Mouse (Mus musculus) liver, embryonic 14.5 days (tissue): ENCODE results near the gene Lpcat2. TPM values are rescaled to one million over a fixed set of nuclear protein-coding genes. Genes with fewer than 3 reads are reported as not detected.

Source experiments
- ATAC-seq: fragments of 200-750 bp; cut with Nextera tagmentation; 2 replicates; pipeline ENCODE4 v1.8.0; 2017; ENCODE audit warnings: moderate number of reproducible peaks, mild to moderate bottlenecking, moderate library complexity; ENCODE audit not compliant: insufficient read depth
- DNase-seq, 3 experiments: peaks; one replicate each; pipeline ENCODE4 v3.0.0-alpha.2; 2012 to 2013; ENCODE audit warnings: low read depth in 3 of 3, low spot score in 3 of 3
- H3K27ac ChIP-seq: fragments of 300-500 bp; sonication (generic); 2 replicates; pipeline ENCODE4 v1.5.1; 2014; ENCODE audit warnings: moderate library complexity, mild to moderate bottlenecking, control low read depth, inconsistent platforms
- H3K27me3 ChIP-seq: fragments of 300-500 bp; sonication (generic); 2 replicates; pipeline ENCODE4 v1.6.1; 2014; ENCODE audit warnings: mild to moderate bottlenecking, low read length, moderate library complexity; ENCODE audit not compliant: control insufficient read depth, insufficient read depth
- H3K36me3 ChIP-seq: fragments of 300-500 bp; sonication (generic); replicated peaks from 2 replicates; pipeline ENCODE4 v1.6.1; 2014; ENCODE audit warnings: low read depth; ENCODE audit not compliant: control insufficient read depth, insufficient read depth
- H3K4me1 ChIP-seq, 2 experiments: fragments of 200-500 bp in 1 of 2; fragments of 300-500 bp in 1 of 2; sonication (generic) in 1 of 2; replicated peaks; 2 replicates each; pipeline ENCODE4 v1.6.1; 2012 to 2014; ENCODE audit warnings: antibody characterized with exemption in 1 of 2, inconsistent platforms in 1 of 2, low read length in 1 of 2; ENCODE audit not compliant: control insufficient read depth in 2 of 2, insufficient read depth in 2 of 2
- H3K4me2 ChIP-seq: fragments of 300-500 bp; sonication (generic); 2 replicates; pipeline ENCODE4 v1.6.1; 2014; ENCODE audit warnings: low read depth, mild to moderate bottlenecking, control low read depth, moderate library complexity
- H3K4me3 ChIP-seq, 2 experiments: fragments of 200-500 bp in 1 of 2; fragments of 300-500 bp in 1 of 2; sonication (generic) in 1 of 2; 2 replicates each; pipeline ENCODE4 v1.5.1; 2012 to 2014; ENCODE audit warnings: low read depth in 2 of 2, low read length in 2 of 2, mild to moderate bottlenecking in 2 of 2, control low read depth in 1 of 2, inconsistent platforms in 1 of 2, moderate library complexity in 1 of 2; ENCODE audit not compliant: insufficient read depth in 1 of 2
- H3K9ac ChIP-seq: fragments of 300-500 bp; sonication (generic); replicated peaks from 2 replicates; pipeline ENCODE4 v1.6.1; 2014; ENCODE audit warnings: mild to moderate bottlenecking, control low read depth, moderate library complexity
- H3K9me3 ChIP-seq: fragments of 300-500 bp; sonication (generic); 2 replicates; pipeline ENCODE4 v1.6.1; 2016; ENCODE audit warnings: low read length, mixed read lengths; ENCODE audit not compliant: control insufficient read depth
- CTCF ChIP-seq: IDR thresholded peaks from 2 replicates; pipeline ENCODE4 v1.5.1; 2016; ENCODE audit warnings: antibody characterized with exemption, low read depth, control low read depth
- EP300 ChIP-seq: IDR thresholded peaks from 2 replicates; pipeline ENCODE4 v1.6.1; 2016; ENCODE audit warnings: antibody characterized with exemption, low read depth
- WGBS: fragments of 180-500 bp; shearing (Covaris S2); extraction: QIAGEN DNeasy Blood & Tissue Kit; methylation state at CpG from one replicate; pipeline ENCODE4 v1.1.7; 2014; ENCODE audit not compliant: insufficient replicate concordance; 5-methylcytosine and 5-hydroxymethylcytosine counted together
- polyA plus RNA-seq, 2 experiments: library from polyadenylated mRNA; depleted of rRNA in 1 of 2; stranded (reverse) in 1 of 2; unstranded in 1 of 2; fragments of >200 nt; fragmentation: Nextera tagmentation in 1 of 2; extraction: Ambion mirVana in 1 of 2; gene quantifications; 2 replicates each; pipeline versions ENCODE4 v1.2.1 to v1.2.3; 2012 to 2014

The Lpcat2 gene
- polyA plus RNA-seq, 2 experiments = 1.7 to 3.3 TPM

- ATAC-seq (no peak), DNase-seq (no peak)
- Histone ChIP-seq H3K4me3 (no peak overlapping the region), H3K27me3 (no peaks in the 10 kb centered on the region), H3K36me3 (no peaks in the 10 kb centered on the region), H3K4me2 (no peak overlapping the region), H3K9ac (no peak overlapping the region), H3K9me3 (no peaks in the 10 kb centered on the region), H3K27ac (no peak overlapping the region), H3K4me1 (no peaks in the 10 kb centered on the region)
- 72% methylated on average over 2 of the region's 2 CpGs for WGBS
- no peak for TF ChIP-seq CTCF
- TF ChIP-seq EP300 = no peak
These were observed 38.7 kb downstream of the Lpcat2 start for GRCm38 (mm10) chr8:92893870-92894269.

- no peak overlapping the region for H3K4me2 ChIP-seq
- TF ChIP-seq CTCF = no peak
- TF ChIP-seq EP300 = no peak
- no peak for ATAC-seq
These were observed 39.9 kb downstream of the Lpcat2 start for GRCm38 (mm10) chr8:92895053-92895452.

DNA sequence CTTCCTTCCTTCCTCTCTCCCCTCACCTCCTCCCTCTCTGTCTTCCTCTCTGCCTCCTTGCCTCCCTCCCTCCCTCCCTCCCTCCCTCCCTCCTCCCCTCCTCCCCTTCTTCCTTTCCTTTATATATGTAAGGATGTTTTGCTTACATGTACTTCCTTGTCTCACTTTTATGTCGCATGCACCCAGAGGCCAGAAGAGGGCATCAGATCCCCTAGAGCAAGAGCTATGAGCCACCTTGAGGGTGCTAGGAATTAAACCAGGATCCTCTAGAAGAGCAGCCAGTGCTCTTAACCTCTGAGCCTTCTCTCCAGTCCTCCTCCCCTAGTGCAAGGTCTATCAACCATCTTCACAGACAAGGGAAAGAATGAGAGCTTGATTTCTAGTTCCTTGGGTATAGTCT lies 40.9 kb downstream of the Lpcat2 start:
- no peak for DNase-seq
- ATAC-seq = no peak
- Histone ChIP-seq H3K36me3 (no peaks in the 10 kb centered on the region), H3K4me1 (no peaks in the 10 kb centered on the region), H3K4me2 (no peak overlapping the region), H3K9me3 (no peaks in the 10 kb centered on the region), H3K27ac (no peak overlapping the region), H3K4me3 (no peak overlapping the region), H3K9ac (no peak overlapping the region), H3K27me3 (no peaks in the 10 kb centered on the region)
- WGBS = 63% methylated on average over 1 of the region's 1 CpGs
- TF ChIP-seq CTCF = no peak
- TF ChIP-seq EP300 = no peak

More at GRCm38 (mm10) chr8:92895053-92895452, 39.9 kb downstream of the Lpcat2 start:
- no peaks in the 10 kb centered on the region for H3K9me3 ChIP-seq
- H3K4me1 ChIP-seq = no peaks in the 10 kb centered on the region
- H3K27ac ChIP-seq = no peak overlapping the region
- no peaks in the 10 kb centered on the region for H3K27me3 ChIP-seq
- no peak for DNase-seq
- WGBS = 70% methylated on average over 7 of the region's 7 CpGs
- no peak overlapping the region for H3K9ac ChIP-seq
- H3K36me3 ChIP-seq = no peaks in the 10 kb centered on the region
- no peak overlapping the region for H3K4me3 ChIP-seq

DNA sequence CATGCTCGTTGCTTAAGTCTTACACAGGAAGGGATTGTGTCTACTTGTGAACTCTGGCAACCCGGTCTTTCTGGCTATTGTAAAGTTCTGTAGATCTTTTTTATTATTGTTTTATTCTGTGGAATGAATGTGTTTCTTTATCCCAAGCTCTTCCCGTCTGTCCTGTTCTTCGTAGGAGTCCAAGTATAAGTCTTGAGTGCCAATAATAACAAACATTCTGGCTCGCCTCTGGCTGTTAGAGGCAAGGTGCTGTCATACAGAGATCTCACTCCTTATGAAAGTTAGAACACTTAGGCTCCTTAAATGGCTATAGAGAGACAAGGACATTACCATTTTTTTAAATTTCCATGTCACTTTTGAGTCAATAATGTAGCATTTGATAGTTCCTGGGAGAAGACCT lies 41.5 kb downstream of the Lpcat2 start:
- Histone ChIP-seq H3K4me2 (no peak overlapping the region), H3K27ac (no peak overlapping the region), H3K9me3 (no peaks in the 10 kb centered on the region), H3K9ac (no peak overlapping the region), H3K4me3 (no peak overlapping the region), H3K36me3 (no peaks in the 10 kb centered on the region), H3K27me3 (no peaks in the 10 kb centered on the region), H3K4me1 (no peaks in the 10 kb centered on the region)
- DNase-seq (no peak), ATAC-seq (no peak)
- no peak for TF ChIP-seq CTCF
- WGBS = 62% methylated on average over 5 of the region's 5 CpGs

GRCm38 (mm10) chr8:92897794-92898193 lies 42.7 kb downstream of the Lpcat2 start:
- DNase-seq = no peak
- no peaks in the 10 kb centered on the region for H3K9me3 ChIP-seq
- no peak overlapping the region for H3K4me2 ChIP-seq
- no peaks in the 10 kb centered on the region for H3K4me1 ChIP-seq
- H3K4me3 ChIP-seq = no peak overlapping the region
- no peak for TF ChIP-seq EP300
- TF ChIP-seq CTCF = no peak
- H3K27me3 ChIP-seq = no peaks in the 10 kb centered on the region
- no peaks in the 10 kb centered on the region for H3K36me3 ChIP-seq
- WGBS = 54% methylated on average over 4 of the region's 4 CpGs
- no peak overlapping the region for H3K27ac ChIP-seq
- H3K9ac ChIP-seq = no peak overlapping the region
- no peak for ATAC-seq
